Mouse (Mus musculus): ENCODE measurements at regions not wholly inside any gene's neighbourhood (a gene's known extent, or its start where the extent isn't known, plus 50 kb on each side); places are given as distances from the start of the nearest gene placed in this dataset.

DNA sequence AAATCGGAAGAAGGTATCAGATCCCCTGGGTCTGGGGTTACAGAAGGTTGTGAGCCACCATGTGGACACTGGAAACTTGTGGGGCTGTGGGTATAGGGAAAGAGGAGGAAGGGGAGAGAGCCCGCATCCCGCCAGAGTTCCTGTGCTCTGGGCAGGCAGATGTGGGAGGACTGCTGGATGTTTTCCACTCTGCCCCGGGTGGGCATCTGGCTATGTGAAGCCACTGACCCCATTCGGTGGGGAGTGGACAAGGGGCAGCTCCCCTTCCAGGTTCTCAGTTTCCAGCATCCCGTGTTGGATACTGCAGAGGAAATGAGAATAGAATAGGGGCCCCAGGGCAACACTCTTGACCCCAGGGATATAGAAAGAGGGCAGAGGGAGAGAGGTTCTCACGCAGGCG lies 72.1 kb upstream of the Lgalsl start:
- Histone ChIP-seq H3K9ac (ENCODE audit: low read depth, low read length, severe bottlenecking) (no peak overlapping the region), H3K27ac (replicated peaks; ENCODE audit: low read depth, low read length) (no peak overlapping the region), H3K9me3 (ENCODE audit: control insufficient read depth, low read length) (no peaks in the 10 kb centered on the region), H3K4me1 (ENCODE audit: control insufficient read depth, insufficient read depth, low read length) (peaks cover 11% of the 10 kb centered on the region; the same call in 1 of the 2 replicates), H3K27me3 (ENCODE audit: control insufficient read depth, insufficient read depth, low read length) (no peaks in the 10 kb centered on the region), H3K4me2 (replicated peaks; ENCODE audit: low read depth, low read length, severe bottlenecking) (no peak overlapping the region), H3K36me3 (ENCODE audit: control insufficient read depth, insufficient read depth, low read length) (no peaks in the 10 kb centered on the region), H3K4me3 (replicated peaks; ENCODE audit: low read length) (no peak overlapping the region)
- TF ChIP-seq POLR2A (IDR thresholded peaks at IDR 0.05; ENCODE audit: borderline replicate concordance, extremely low read depth, insufficient read depth, insufficient read length): no peak
- no peak for ATAC-seq (ENCODE audit: low FRiP score, low read depth)
- WGBS: 72% methylated on average over 8 of the region's 8 CpGs
- DNase-seq (ENCODE audit: low spot score): no peak

DNA sequence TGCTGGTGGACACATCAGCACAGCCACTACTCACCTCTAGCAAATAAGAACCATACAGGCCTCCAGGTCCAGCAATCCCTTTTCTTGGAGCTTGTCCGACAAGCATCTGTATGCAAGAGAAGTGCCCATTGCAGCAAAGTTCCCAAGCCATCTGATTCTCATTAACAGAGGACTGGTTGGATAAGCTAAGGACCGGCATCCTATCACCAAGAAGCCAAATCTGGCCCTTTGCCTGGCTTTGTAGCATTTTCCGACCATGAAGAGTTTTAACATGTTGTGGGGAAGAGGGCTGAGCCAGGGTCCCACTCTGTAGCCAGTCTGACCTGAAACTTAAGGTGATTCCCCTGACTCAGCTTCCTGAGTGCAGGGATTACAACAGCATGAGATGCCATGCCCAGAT lies 77.1 kb upstream of the Lgalsl start:
- H3K4me1 ChIP-seq (ENCODE audit: control insufficient read depth, insufficient read depth, low read length): no peaks in the 10 kb centered on the region
- WGBS: 31% methylated on average over 3 of the region's 3 CpGs
- no peak overlapping the region for H3K9ac ChIP-seq (ENCODE audit: low read depth, low read length, severe bottlenecking)
- ATAC-seq (ENCODE audit: low FRiP score, low read depth) (no peak), DNase-seq (ENCODE audit: low spot score) (peak; percentile 65)
- H3K4me3 ChIP-seq (replicated peaks; ENCODE audit: low read length): no peak overlapping the region
- no peak overlapping the region for H3K27ac ChIP-seq (replicated peaks; ENCODE audit: low read depth, low read length)
- H3K9me3 ChIP-seq (ENCODE audit: control insufficient read depth, low read length): no peaks in the 10 kb centered on the region
- H3K36me3 ChIP-seq (ENCODE audit: control insufficient read depth, insufficient read depth, low read length): no peaks in the 10 kb centered on the region
- H3K27me3 ChIP-seq (ENCODE audit: control insufficient read depth, insufficient read depth, low read length): no peaks in the 10 kb centered on the region
- H3K4me2 ChIP-seq (replicated peaks; ENCODE audit: low read depth, low read length, severe bottlenecking): no peak overlapping the region
- TF ChIP-seq POLR2A (IDR thresholded peaks at IDR 0.05; ENCODE audit: borderline replicate concordance, extremely low read depth, insufficient read depth, insufficient read length): no peak

DNA sequence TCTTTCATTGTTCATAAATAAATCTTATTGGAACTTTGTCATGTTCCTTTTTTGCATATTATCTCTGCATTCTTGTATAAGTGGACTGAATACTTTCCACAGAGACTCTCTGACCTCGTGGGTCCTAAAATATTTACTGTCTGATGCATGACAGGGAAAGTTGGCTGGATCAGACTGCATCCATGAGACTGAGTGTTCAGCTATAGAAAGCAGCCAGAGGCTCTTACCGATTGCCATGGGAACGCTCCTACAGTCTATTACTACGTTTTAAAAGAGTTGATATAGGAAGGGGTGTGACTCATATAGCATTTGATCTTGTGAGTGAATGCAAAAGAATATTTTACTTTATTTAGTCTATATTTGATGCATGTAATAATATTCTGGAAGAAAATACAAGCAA lies 77.6 kb upstream of the Lgalsl start:
- 65% methylated on average over 4 of the region's 4 CpGs for WGBS
- H3K27ac ChIP-seq (replicated peaks; ENCODE audit: low read depth, low read length): no peak overlapping the region
- DNase-seq (ENCODE audit: low spot score) (no peak), ATAC-seq (ENCODE audit: low FRiP score, low read depth) (no peak)
- no peaks in the 10 kb centered on the region for H3K36me3 ChIP-seq (ENCODE audit: control insufficient read depth, insufficient read depth, low read length)
- no peak overlapping the region for H3K9ac ChIP-seq (ENCODE audit: low read depth, low read length, severe bottlenecking)
- no peak for TF ChIP-seq POLR2A (IDR thresholded peaks at IDR 0.05; ENCODE audit: borderline replicate concordance, extremely low read depth, insufficient read depth, insufficient read length)
- H3K4me3 ChIP-seq (replicated peaks; ENCODE audit: low read length): no peak overlapping the region
- no peaks in the 10 kb centered on the region for H3K27me3 ChIP-seq (ENCODE audit: control insufficient read depth, insufficient read depth, low read length)
- no peaks in the 10 kb centered on the region for H3K4me1 ChIP-seq (ENCODE audit: control insufficient read depth, insufficient read depth, low read length)
- no peaks in the 10 kb centered on the region for H3K9me3 ChIP-seq (ENCODE audit: control insufficient read depth, low read length)
- H3K4me2 ChIP-seq (replicated peaks; ENCODE audit: low read depth, low read length, severe bottlenecking): no peak overlapping the region

DNA sequence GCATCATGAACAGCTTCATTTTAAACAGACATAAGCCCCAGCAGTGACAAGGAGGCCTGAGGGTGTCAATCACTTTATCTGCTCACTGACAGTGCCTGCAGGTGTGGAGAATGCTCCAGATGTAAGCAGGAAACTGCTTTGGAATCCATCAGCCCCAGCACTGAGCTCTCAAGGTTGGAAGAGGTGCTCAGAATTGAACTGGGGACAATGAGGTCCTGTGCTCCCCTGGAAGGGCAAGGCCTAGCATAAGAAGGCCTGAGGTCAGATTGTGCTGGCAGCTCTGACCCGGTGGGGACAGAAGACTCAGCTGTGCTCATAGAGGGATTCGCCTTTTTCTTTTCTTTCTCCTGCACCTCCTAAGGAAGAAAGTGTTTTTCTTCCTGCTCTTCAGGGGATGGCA lies 82.2 kb upstream of the Lgalsl start:
- Histone ChIP-seq H3K4me2 (replicated peaks; ENCODE audit: low read depth, low read length, severe bottlenecking) (no peak overlapping the region), H3K4me1 (ENCODE audit: control insufficient read depth, insufficient read depth, low read length) (peaks cover 25% of the 10 kb centered on the region), H3K27ac (replicated peaks; ENCODE audit: low read depth, low read length) (no peak overlapping the region), H3K36me3 (ENCODE audit: control insufficient read depth, insufficient read depth, low read length) (no peaks in the 10 kb centered on the region), H3K4me3 (replicated peaks; ENCODE audit: low read length) (no peak overlapping the region), H3K27me3 (ENCODE audit: control insufficient read depth, insufficient read depth, low read length) (no peaks in the 10 kb centered on the region), H3K9ac (ENCODE audit: low read depth, low read length, severe bottlenecking) (no peak overlapping the region), H3K9me3 (ENCODE audit: control insufficient read depth, low read length) (no peaks in the 10 kb centered on the region)
- no peak for ATAC-seq (ENCODE audit: low FRiP score, low read depth)
- 84% methylated on average over 2 of the region's 2 CpGs for WGBS
- no peak for TF ChIP-seq POLR2A (IDR thresholded peaks at IDR 0.05; ENCODE audit: borderline replicate concordance, extremely low read depth, insufficient read depth, insufficient read length)
- no peak for DNase-seq (ENCODE audit: low spot score)

DNA sequence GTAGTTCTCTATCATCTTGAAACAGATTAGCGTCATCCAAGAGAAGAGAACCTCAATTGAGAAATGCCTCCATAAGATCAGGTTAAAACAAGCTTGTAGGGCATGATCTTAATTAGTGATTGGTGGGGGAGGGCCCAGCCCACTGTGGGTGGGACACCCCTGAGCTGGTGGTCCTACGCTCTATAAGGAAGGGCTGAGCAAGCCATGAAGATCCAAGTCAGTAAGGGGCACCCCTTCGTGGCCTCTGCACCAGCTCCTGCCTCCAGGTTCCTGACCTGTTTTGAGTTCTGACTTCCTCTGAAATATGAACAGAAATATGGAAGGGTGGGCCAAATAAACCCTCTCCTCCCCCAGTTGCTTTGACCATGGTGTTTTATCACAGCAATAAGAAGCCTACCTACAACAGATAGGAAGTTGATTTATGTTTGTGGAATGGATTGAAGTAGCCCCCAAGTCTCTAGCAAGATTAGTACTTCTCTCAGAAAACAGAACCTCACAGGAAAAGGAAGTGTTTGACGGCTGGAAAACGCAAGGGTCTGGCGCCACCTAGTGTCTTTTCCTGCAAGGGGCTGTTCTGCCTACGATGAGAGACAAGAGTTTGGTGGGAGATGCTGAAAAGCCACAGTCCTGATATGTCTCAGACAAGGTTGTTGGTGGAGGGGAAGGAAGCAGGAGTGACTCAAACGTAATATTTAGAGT lies 82.9 kb upstream of the Lgalsl start:
- TF ChIP-seq POLR2A (IDR thresholded peaks at IDR 0.05; ENCODE audit: borderline replicate concordance, extremely low read depth, insufficient read depth, insufficient read length): no peak
- no peaks in the 10 kb centered on the region for H3K27me3 ChIP-seq (ENCODE audit: control insufficient read depth, insufficient read depth, low read length)
- peak; percentile 77 for ATAC-seq (ENCODE audit: low FRiP score, low read depth)
- peaks cover 25% of the 10 kb centered on the region for H3K4me1 ChIP-seq (ENCODE audit: control insufficient read depth, insufficient read depth, low read length)
- H3K4me3 ChIP-seq (replicated peaks; ENCODE audit: low read length): no peak overlapping the region
- H3K36me3 ChIP-seq (ENCODE audit: control insufficient read depth, insufficient read depth, low read length): no peaks in the 10 kb centered on the region
- H3K9me3 ChIP-seq (ENCODE audit: control insufficient read depth, low read length): no peaks in the 10 kb centered on the region
- no peak overlapping the region for H3K4me2 ChIP-seq (replicated peaks; ENCODE audit: low read depth, low read length, severe bottlenecking)
- WGBS: 19% methylated on average over 8 of the region's 8 CpGs
- peak; percentile 77 for DNase-seq (ENCODE audit: low spot score)
- H3K9ac ChIP-seq (ENCODE audit: low read depth, low read length, severe bottlenecking): no peak overlapping the region
- no peak overlapping the region for H3K27ac ChIP-seq (replicated peaks; ENCODE audit: low read depth, low read length)

Data from limb, embryonic 14.5 days (tissue).